Mouse (Mus musculus) liver, embryonic 14.5 days (tissue): Measurements from ENCODE around the gene Ube2e3. TPM values are rescaled to one million over a fixed set of nuclear protein-coding genes. Genes with fewer than 3 reads are reported as not detected.
A peak's percentile ranks its signal among the peaks of the same experiment; 100 is the strongest.

ENCODE experiments used
- ATAC-seq: fragments of 200-750 bp; cut with Nextera tagmentation; 2 replicates; pipeline ENCODE4 v1.8.0; 2017; ENCODE audit warnings: moderate number of reproducible peaks, mild to moderate bottlenecking, moderate library complexity; ENCODE audit not compliant: insufficient read depth
- DNase-seq, 3 experiments: peaks; one replicate each; pipeline ENCODE4 v3.0.0-alpha.2; 2012 to 2013; ENCODE audit warnings: low read depth in 3 of 3, low spot score in 3 of 3
- H3K27ac ChIP-seq: fragments of 300-500 bp; sonication (generic); 2 replicates; pipeline ENCODE4 v1.5.1; 2014; ENCODE audit warnings: moderate library complexity, mild to moderate bottlenecking, control low read depth, inconsistent platforms
- H3K27me3 ChIP-seq: fragments of 300-500 bp; sonication (generic); 2 replicates; pipeline ENCODE4 v1.6.1; 2014; ENCODE audit warnings: mild to moderate bottlenecking, low read length, moderate library complexity; ENCODE audit not compliant: control insufficient read depth, insufficient read depth
- H3K36me3 ChIP-seq: fragments of 300-500 bp; sonication (generic); replicated peaks from 2 replicates; pipeline ENCODE4 v1.6.1; 2014; ENCODE audit warnings: low read depth; ENCODE audit not compliant: control insufficient read depth, insufficient read depth
- H3K4me1 ChIP-seq, 2 experiments: fragments of 200-500 bp in 1 of 2; fragments of 300-500 bp in 1 of 2; sonication (generic) in 1 of 2; replicated peaks; 2 replicates each; pipeline ENCODE4 v1.6.1; 2012 to 2014; ENCODE audit warnings: antibody characterized with exemption in 1 of 2, inconsistent platforms in 1 of 2, low read length in 1 of 2; ENCODE audit not compliant: control insufficient read depth in 2 of 2, insufficient read depth in 2 of 2
- H3K4me2 ChIP-seq: fragments of 300-500 bp; sonication (generic); 2 replicates; pipeline ENCODE4 v1.6.1; 2014; ENCODE audit warnings: low read depth, mild to moderate bottlenecking, control low read depth, moderate library complexity
- H3K4me3 ChIP-seq, 2 experiments: fragments of 200-500 bp in 1 of 2; fragments of 300-500 bp in 1 of 2; sonication (generic) in 1 of 2; 2 replicates each; pipeline ENCODE4 v1.5.1; 2012 to 2014; ENCODE audit warnings: low read depth in 2 of 2, low read length in 2 of 2, mild to moderate bottlenecking in 2 of 2, control low read depth in 1 of 2, inconsistent platforms in 1 of 2, moderate library complexity in 1 of 2; ENCODE audit not compliant: insufficient read depth in 1 of 2
- H3K9ac ChIP-seq: fragments of 300-500 bp; sonication (generic); replicated peaks from 2 replicates; pipeline ENCODE4 v1.6.1; 2014; ENCODE audit warnings: mild to moderate bottlenecking, control low read depth, moderate library complexity
- H3K9me3 ChIP-seq: fragments of 300-500 bp; sonication (generic); 2 replicates; pipeline ENCODE4 v1.6.1; 2016; ENCODE audit warnings: low read length, mixed read lengths; ENCODE audit not compliant: control insufficient read depth
- CTCF ChIP-seq: IDR thresholded peaks from 2 replicates; pipeline ENCODE4 v1.5.1; 2016; ENCODE audit warnings: antibody characterized with exemption, low read depth, control low read depth
- EP300 ChIP-seq: IDR thresholded peaks from 2 replicates; pipeline ENCODE4 v1.6.1; 2016; ENCODE audit warnings: antibody characterized with exemption, low read depth
- WGBS: fragments of 180-500 bp; shearing (Covaris S2); extraction: QIAGEN DNeasy Blood & Tissue Kit; methylation state at CpG from one replicate; pipeline ENCODE4 v1.1.7; 2014; ENCODE audit not compliant: insufficient replicate concordance; 5-methylcytosine and 5-hydroxymethylcytosine counted together
- polyA plus RNA-seq, 2 experiments: library from polyadenylated mRNA; depleted of rRNA in 1 of 2; stranded (reverse) in 1 of 2; unstranded in 1 of 2; fragments of >200 nt; fragmentation: Nextera tagmentation in 1 of 2; extraction: Ambion mirVana in 1 of 2; gene quantifications; 2 replicates each; pipeline versions ENCODE4 v1.2.1 to v1.2.3; 2012 to 2014

The Ube2e3 gene
- polyA plus RNA-seq, 2 experiments = 39.1 to 92.1 TPM

DNA sequence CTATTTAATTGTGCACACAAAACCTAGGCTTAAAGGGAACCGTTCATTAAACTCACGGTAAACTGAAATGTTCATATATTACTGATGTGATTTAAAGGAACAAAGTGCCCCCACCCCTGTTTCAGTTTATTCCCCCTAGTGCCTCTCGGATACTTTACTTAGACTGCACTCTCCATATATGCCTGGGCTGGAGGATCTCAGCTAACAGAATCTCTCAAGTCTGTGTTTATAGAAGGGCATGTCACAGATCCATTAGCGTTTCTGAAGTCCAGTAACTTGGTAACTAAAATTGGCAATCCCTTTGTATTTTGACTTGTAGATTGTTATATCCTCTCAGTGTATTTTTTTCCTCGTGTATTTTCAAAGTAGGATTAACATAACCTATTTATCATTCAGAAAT, 60.2 kb downstream of the Ube2e3 start:
- no peak for ATAC-seq
- 79% methylated on average over 5 of the region's 5 CpGs for WGBS
- H3K4me1 ChIP-seq = peaks cover 0 to 4% of the 10 kb centered on the region in 2 experiments; a peak in 3 of 4 replicates
- H3K4me2 ChIP-seq = no peak overlapping the region
- no peak overlapping the region for H3K27ac ChIP-seq
- no peaks in the 10 kb centered on the region for H3K27me3 ChIP-seq
- no peak for TF ChIP-seq EP300
- no peak for TF ChIP-seq CTCF
- no peaks in the 10 kb centered on the region for H3K9me3 ChIP-seq
- no peak overlapping the region for H3K9ac ChIP-seq
- H3K4me3 ChIP-seq = no peak overlapping the region
- no peaks in the 10 kb centered on the region for H3K36me3 ChIP-seq
- no peak for DNase-seq

DNA sequence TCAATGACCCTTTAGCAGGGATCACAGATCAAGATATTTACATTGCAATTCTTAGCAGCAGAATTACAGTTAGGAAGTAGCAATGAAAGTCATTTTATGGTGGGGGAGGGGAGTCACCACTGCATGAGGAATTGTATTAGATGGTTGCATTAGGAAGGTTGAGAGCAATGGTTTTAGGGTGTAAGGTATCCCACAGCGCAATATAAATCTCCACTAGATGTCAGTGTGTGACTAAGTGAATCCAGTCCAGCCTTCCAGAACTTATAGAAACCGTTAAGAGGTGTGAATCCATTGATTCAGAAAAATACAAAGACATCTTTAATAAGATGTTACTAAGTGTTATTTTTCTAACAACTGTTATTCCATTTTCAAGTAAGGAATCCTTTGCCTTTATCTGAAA, 63.4 kb downstream of the Ube2e3 start:
- Histone ChIP-seq H3K36me3 (no peaks in the 10 kb centered on the region), H3K9me3 (no peaks in the 10 kb centered on the region), H3K27ac (no peak overlapping the region), H3K27me3 (no peaks in the 10 kb centered on the region), H3K4me3 (no peak overlapping the region), H3K4me2 (no peak overlapping the region), H3K4me1 (no peaks in the 10 kb centered on the region), H3K9ac (no peak overlapping the region)
- ATAC-seq = 0 out of 2 replicates have a peak, but pooled peaks have one; percentile 33
- peak in 1 of 3 experiments; percentile 20 for DNase-seq
- TF ChIP-seq CTCF = peak; percentile 47; the same call in 1 of the 2 replicates
- TF ChIP-seq EP300 = no peak
- WGBS = 36% methylated on average over 2 of the region's 2 CpGs

DNA sequence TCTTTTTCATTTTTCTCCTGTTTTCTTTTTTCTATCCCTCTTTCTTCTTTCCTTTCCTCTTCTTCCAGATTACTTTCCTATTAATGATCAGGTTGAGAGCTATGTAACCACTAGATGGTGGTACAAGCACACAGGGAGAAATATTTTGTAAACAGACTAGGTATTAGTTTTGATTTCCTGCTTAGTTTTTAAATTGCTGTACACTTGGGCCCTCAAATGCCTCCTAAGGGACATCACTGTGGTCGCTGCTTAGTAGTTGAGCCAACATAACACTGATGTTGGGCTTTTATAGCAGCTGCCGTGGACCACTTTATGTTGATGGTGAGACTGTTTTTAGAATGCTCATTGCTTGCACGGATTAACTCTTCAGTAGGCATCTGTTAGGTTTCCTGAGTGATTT, 91.5 kb downstream of the Ube2e3 start:
- no peak for DNase-seq
- WGBS = 40% methylated on average over 3 of the region's 3 CpGs
- no peak for ATAC-seq

DNA sequence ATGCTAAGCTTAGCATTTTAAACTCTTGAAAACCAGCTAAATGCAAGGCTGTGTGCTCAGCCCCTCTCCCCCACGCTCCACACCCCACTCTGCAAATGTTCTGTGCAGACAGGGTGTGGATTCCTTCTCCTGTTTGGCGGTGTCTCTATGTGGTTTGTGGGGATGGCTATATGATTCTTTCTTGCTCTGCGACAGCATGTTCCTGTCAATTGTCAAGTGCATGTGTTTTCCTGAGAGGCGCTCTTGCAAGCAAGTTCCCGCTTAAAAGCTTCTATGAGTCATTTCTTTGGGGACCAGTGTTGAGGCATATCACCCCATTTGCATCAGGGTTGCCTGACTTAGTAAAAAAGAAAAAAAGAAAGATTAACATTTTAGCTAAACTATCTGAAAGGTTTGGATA, 92.4 kb downstream of the Ube2e3 start:
- Histone ChIP-seq H3K4me2 (no peak overlapping the region), H3K4me1 (peaks cover 0 to 5% of the 10 kb centered on the region in 2 experiments; a peak in 1 of 4 replicates), H3K9ac (no peak overlapping the region), H3K9me3 (no peaks in the 10 kb centered on the region), H3K27ac (no peak overlapping the region), H3K27me3 (no peaks in the 10 kb centered on the region), H3K36me3 (no peaks in the 10 kb centered on the region), H3K4me3 (no peak overlapping the region)
- no peak for TF ChIP-seq EP300
- TF ChIP-seq CTCF = no peak
- 41% methylated on average over 5 of the region's 5 CpGs for WGBS
- ATAC-seq = no peak
- DNase-seq = no peak

More for the DNA sequence above, 91.5 kb downstream of the Ube2e3 start:
- H3K36me3 ChIP-seq = no peaks in the 10 kb centered on the region
- no peak overlapping the region for H3K4me3 ChIP-seq
- no peak overlapping the region for H3K27ac ChIP-seq
- H3K27me3 ChIP-seq = no peaks in the 10 kb centered on the region
- H3K4me1 ChIP-seq = peaks cover 0 to 5% of the 10 kb centered on the region in 2 experiments; a peak in 1 of 4 replicates
- no peaks in the 10 kb centered on the region for H3K9me3 ChIP-seq
- TF ChIP-seq CTCF (peak; percentile 58; the same call in 1 of the 2 replicates), EP300 (no peak)
- no peak overlapping the region for H3K9ac ChIP-seq
- H3K4me2 ChIP-seq = no peak overlapping the region

DNA sequence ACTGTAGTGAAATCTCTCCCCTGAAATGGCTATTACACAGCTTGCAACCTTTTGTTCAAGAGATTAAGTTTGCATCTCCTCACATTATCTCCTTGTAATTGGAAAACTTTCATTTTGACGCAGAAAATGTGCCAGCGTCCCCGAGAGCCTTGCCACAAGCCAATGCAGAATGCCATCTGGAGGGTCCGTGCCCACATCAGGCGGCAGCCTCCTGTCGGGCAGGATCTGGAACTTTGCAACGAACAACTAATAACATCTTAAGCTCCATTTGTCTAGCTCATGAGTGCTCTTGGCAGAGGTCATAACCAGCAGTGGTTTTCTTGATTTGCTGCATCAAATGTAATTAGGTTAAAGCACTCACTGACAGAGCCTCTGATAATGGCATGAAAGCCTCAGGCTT, 93.1 kb downstream of the Ube2e3 start:
- no peak for TF ChIP-seq CTCF
- TF ChIP-seq EP300 = no peak
- peaks cover 0 to 5% of the 10 kb centered on the region in 2 experiments; a peak in 1 of 4 replicates for H3K4me1 ChIP-seq
- no peak overlapping the region for H3K9ac ChIP-seq
- H3K9me3 ChIP-seq = no peaks in the 10 kb centered on the region
- no peaks in the 10 kb centered on the region for H3K27me3 ChIP-seq
- no peak for DNase-seq
- WGBS = 67% methylated on average over 7 of the region's 7 CpGs
- H3K27ac ChIP-seq = no peak overlapping the region
- peak overlapping the region; percentile 20 for H3K4me2 ChIP-seq
- no peaks in the 10 kb centered on the region for H3K36me3 ChIP-seq
- H3K4me3 ChIP-seq = no peak overlapping the region
- no peak for ATAC-seq
